8 mouse cellular contexts compared by ENCODE assay signal in the genomic region with DNA sequence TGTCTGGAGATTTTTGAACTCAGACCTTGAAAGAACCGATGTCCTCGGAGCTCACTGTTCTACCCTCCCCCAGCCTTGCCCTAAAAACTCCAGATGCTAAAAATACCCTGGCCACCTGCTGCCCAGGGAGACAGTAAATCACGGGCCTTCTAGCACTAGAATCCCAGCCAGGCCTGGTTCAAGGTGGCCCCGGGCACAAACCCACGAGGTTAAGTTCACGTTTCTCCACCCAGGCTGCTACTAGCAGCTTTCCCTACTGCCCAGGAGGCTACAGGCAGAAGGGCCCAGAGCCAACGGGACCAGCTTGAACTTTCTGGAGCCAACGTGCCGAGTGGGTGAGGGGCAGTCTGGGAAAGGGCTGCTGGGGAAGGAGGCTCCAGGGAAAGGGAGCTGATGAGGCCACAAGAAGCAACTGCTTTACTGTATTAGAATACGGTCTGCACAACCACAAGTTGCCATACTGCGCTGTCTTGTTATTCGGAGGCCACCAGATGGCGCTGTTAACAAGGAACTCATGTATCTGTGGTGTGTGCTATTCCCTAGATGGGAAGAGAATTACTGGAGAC. TPM values are rescaled to one million over a fixed set of nuclear protein-coding genes. Genes with fewer than 3 reads are reported as not detected.
A peak's percentile ranks its signal among the peaks of the same experiment; 100 is the strongest.
DNase-seq lines count a peak whose midpoint lies in the region; ATAC-seq and TF ChIP-seq lines count a peak whose summit lies in the region.

No protein-coding gene starts in this region.

- H3K4me1 ChIP-seq in G1E (ENCODE audit: insufficient read depth, low read depth, low read length) = peaks cover 6% of the 10 kb centered on the region
- H3K4me1 ChIP-seq in lung, embryonic 15.5 days = peaks cover 7% of the 10 kb centered on the region; the same call in 1 of the 2 replicates

- H3K9ac ChIP-seq in lung, embryonic 15.5 days = no peak overlapping the region

- no peaks in the 10 kb centered on the region for H3K36me3 ChIP-seq in G1E (replicated peaks)
- no peaks in the 10 kb centered on the region for H3K36me3 ChIP-seq in lung, embryonic 15.5 days

- peak; percentile 56 for TF ChIP-seq CTCF in G1E (IDR thresholded peaks at IDR 0.05; ENCODE audit: low read depth, low read length)

- no peak overlapping the region for H3K27ac ChIP-seq in lung, embryonic 15.5 days

- no peak overlapping the region for H3K4me3 ChIP-seq in G1E (ENCODE audit: low read depth, low read length)
- H3K4me3 ChIP-seq in lung, embryonic 15.5 days = no peak overlapping the region

- peaks cover 8% of the 10 kb centered on the region; the same call in 1 of the 2 replicates for H3K27me3 ChIP-seq in G1E (ENCODE audit: insufficient read depth, low read length)
- H3K27me3 ChIP-seq in lung, embryonic 15.5 days = no peaks in the 10 kb centered on the region

- 23% methylated on average over 13 of the region's 13 CpGs for WGBS in lung, embryonic 15.5 days

- peak; percentile 37 for DNase-seq in G1E (ENCODE audit: low spot score)
- DNase-seq in cerebellum, adult 18-20 months = peak; percentile 87 to 93
- peak; percentile 83 for DNase-seq in forelimb bud, embryonic 11.5 days (ENCODE audit: low read depth, low spot score)
- peak; percentile 61 to 70 for DNase-seq in layer of hippocampus, adult 8-10 months (ENCODE audit: low spot score in 2 of 2)
- peak; percentile 62 for DNase-seq in ovary, postnatal 10 days (ENCODE audit: low spot score)
- DNase-seq in thymus, postnatal 10 days (ENCODE audit: low spot score in 2 of 2) = peak; percentile 18 to 81

- H3K4me2 ChIP-seq in lung, embryonic 15.5 days = peak overlapping the region; percentile 11; the same call in 1 of the 2 replicates

- H3K9me3 ChIP-seq in G1E (replicated peaks) = no peaks in the 10 kb centered on the region
- no peaks in the 10 kb centered on the region for H3K9me3 ChIP-seq in lung, embryonic 15.5 days

- 0 out of 2 replicates have a peak, but pooled peaks have one; percentile 49 for ATAC-seq in G1E (ENCODE audit: extremely low read depth, insufficient number of reproducible peaks, low FRiP score, poor library complexity, severe bottlenecking)
- peak; percentile 80 to 86 for ATAC-seq in hematopoietic stem cell, adult 5-6 weeks (replicated peaks in 1 of 2; ENCODE audit: insufficient read depth in 1 of 2, low FRiP score in 2 of 2, low TSS enrichment in 1 of 2, low read depth in 1 of 2, poor library complexity in 2 of 2, severe bottlenecking in 2 of 2)
- ATAC-seq in lung, embryonic 15.5 days (ENCODE audit: borderline replicate concordance, extremely low read depth, low FRiP score, low TSS enrichment) = peak; percentile 64

RNA-seq across cellular contexts. Expression of a gene that starts 21.5 kb away (rescaled TPM):
- not detected in 2 replicates for total RNA-seq in G1E (2014; fragmentation: Nextera tagmentation)
- total RNA-seq in G1E (2017) = 0.12 TPM in 1 of 2 replicates, not detected in the other
- polyA plus RNA-seq in G1E (2012) = not detected in 2 replicates
- total RNA-seq in hematopoietic stem cell, adult 5-6 weeks (2017) = 7.5 and 12.6 TPM in 2 replicates
- total RNA-seq in layer of hippocampus, adult 8-10 months (2022) = 1 to 10 TPM in 2 of 4 experiments, under 1 TPM in 2; 0.35 to 4.4 (median 2.2) TPM
- 0.88 and 1.1 TPM in 2 replicates for polyA plus RNA-seq in lung, embryonic 15.5 days (2015; fragmentation: Nextera tagmentation; extraction: Ambion mirVana)

RNA-seq across cellular contexts. Expression of a gene that starts 29.2 kb away (rescaled TPM):
- total RNA-seq in G1E (2014; fragmentation: Nextera tagmentation) = 1.8 and 3.5 TPM in 2 replicates
- 1.9 and 2.8 TPM in 2 replicates for total RNA-seq in G1E (2017)
- 0.52 and 0.76 TPM in 2 replicates for polyA plus RNA-seq in G1E (2012)
- 3.8 and 6.6 TPM in 2 replicates for total RNA-seq in hematopoietic stem cell, adult 5-6 weeks (2017)
- total RNA-seq in layer of hippocampus, adult 8-10 months (2022) = 1 to 10 TPM; 5.9 to 7.0 (median 6.4) TPM
- 8.6 and 8.7 TPM in 2 replicates for polyA plus RNA-seq in lung, embryonic 15.5 days (2015; fragmentation: Nextera tagmentation; extraction: Ambion mirVana)

Comparison
In these comparisons a context has a peak if more than half of its experiments do, and no peak if none do; other contexts are left out.
1. DNase-seq: peak in every context shown above with its lines; median percentile 90 in cerebellum, adult 18-20 months; 83 in forelimb bud, embryonic 11.5 days; 66 in layer of hippocampus, adult 8-10 months; 62 in ovary, postnatal 10 days; 50 in thymus, postnatal 10 days; 37 in G1E.